Mouse (Mus musculus) naive thymus-derived CD4-positive, alpha-beta T cell, adult 5 months (primary cell): ENCODE results near the gene Nim1k. TPM values are rescaled to one million over a fixed set of nuclear protein-coding genes. Genes with fewer than 3 reads are reported as not detected.

Experiments
- polyA plus RNA-seq: library from polyadenylated mRNA; unstranded; fragments of 100-300 nt; shearing (Covaris generic); gene quantifications from one replicate; pipeline ENCODE4 v1.2.1, GENCODE M21; 2017

Gene Nim1k
- polyA plus RNA-seq: 0.39 TPM

DNA sequence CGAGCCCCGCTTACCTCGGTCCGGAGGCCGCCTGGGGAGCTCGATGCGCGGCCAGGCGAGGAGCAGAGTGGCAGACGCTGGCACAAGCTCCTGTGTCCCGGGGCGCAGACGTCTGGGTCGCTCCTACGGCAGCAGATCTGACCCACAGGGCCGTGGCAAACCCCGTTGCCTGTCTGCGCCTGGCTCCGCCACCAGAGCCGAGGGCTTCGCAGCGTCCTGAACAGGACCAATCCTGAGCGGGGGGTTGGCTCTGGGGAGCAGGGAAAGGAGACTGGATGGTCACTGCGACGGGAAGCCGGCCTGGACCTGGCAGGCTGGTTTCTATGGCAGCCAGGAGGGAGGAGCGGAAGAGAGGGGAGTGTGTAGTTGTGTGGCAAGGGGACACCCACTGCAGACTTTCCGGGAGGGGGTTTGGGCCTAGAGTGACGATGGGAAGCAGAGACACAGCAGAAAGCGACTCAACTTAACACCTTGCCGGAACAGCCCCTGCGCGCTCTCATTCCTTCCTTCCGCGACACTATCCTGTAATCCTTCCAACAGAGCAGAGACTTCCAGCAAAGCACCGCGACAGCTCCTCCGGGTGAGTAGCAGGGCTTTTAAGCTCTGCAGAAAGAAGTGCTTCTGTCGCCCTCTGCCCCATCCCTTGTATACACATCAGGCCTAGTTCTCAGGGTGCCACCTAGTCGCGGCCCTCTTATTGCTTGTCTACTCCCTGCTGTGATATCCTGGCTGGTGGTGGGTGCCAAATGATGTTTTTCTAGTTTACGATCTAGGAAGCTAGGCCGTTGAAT, at the start of gene Nim1k:
Gene Nim1k, minus strand, starts transcription at position 202 of the 791 bp plus-strand sequence.

DNA sequence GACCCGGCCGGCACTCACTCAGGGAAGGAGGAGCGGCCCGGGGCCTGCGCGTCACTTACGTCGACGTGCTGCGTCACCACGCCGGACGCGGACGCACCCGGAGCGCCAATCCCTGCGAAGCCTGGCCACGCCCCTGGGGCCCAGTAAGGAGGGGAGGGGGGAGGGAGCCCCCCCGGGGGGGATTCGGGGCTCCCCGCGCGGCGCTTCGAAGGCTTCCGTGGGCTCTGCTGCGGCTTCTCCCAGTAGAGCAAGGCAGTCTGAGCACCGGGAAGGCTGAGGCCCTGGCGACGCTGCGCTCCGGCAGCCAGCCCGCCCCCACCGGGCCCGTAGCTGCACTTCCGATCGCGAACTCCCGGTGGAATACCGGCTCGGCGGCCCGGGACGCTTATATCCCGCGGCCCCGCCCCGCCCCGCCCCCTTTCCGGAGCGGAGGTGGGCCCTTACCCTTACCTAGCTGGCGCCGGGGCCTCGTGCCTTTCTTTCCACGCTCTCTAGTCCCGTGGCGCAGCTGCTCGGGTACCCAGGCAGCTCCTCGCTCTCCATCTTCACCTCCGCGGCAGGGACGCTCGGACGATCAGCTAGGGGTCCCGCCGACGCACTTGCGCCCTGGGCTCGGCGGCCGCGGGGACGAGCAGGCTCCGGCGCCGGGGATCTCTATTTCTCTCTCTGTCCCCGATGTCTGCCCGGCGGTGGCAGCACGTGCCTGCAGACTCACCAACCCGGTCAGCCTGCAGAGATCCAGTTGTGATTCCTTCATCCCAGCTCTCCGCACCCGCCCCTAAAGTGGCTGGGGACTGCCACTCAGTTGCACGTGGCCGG, 35.3 kb upstream of the Nim1k start, which contains the start of gene Zfp131:
Gene Zfp131, minus strand, starts transcription at position 129 of the 819 bp plus-strand sequence.

DNA sequence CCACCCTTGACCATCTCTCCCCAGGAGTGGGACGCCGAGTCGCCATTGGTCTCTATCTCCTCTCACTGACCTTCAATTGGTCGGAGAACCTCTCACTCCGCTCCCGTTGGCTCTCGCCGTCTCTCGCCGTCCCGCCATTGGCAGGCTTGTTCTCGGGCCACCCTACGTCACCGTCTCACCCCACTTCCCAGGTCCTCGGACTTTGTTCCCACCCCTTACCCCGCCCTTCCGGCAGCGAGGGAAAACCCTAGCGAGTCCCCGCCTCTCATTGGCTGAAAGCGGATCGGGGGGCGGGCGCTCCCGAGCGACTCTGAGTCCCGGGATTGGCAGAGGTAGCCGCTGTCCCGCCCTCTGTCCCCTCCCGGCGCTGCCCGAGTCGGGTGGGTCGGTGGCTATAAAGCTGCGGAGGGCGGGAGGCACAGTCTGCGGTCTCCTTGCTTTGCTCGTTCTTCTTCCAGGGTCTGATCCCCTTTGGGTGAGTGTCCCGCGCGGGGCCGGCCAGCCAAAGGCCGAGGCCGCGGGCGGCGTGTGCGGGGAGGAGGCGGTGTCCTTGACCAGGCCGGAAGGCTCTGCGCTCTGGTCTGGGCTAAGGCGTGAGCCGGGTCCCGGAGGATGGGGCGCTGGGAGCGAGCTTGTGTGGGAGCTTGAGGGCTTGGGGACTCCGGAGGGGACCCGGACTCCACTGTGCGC, 65.5 kb downstream of the Nim1k start, which contains the start of gene Hmgcs1:
Gene Hmgcs1, plus strand, starts transcription at position 341 of the 690 bp plus-strand sequence.

Other genes with a start within 250 kb of the Nim1k start
- gene Ccl28, start 132.1 kb downstream of the Nim1k start, polyA plus RNA-seq: 0.09 TPM
- gene Hmgcs1, start 65.5 kb downstream of the Nim1k start, polyA plus RNA-seq: 41.1 TPM
- gene Zfp131, start 35.0 kb upstream of the Nim1k start, polyA plus RNA-seq: 53.2 TPM
- not detected for gene AF067063, start 74.3 kb upstream of the Nim1k start, polyA plus RNA-seq
- gene D13Ertd608e, start 80.1 kb upstream of the Nim1k start, polyA plus RNA-seq: not detected
- gene Tcstv1, start 138.9 kb upstream of the Nim1k start, polyA plus RNA-seq: not detected
- not detected for gene Gm21761, start 173.4 kb upstream of the Nim1k start, polyA plus RNA-seq
- gene B020031M17Rik, start 194.9 kb upstream of the Nim1k start, polyA plus RNA-seq: not detected